Mouse (Mus musculus): Measurements from ENCODE around the gene Clcn6.

Gene Clcn6

DNA sequence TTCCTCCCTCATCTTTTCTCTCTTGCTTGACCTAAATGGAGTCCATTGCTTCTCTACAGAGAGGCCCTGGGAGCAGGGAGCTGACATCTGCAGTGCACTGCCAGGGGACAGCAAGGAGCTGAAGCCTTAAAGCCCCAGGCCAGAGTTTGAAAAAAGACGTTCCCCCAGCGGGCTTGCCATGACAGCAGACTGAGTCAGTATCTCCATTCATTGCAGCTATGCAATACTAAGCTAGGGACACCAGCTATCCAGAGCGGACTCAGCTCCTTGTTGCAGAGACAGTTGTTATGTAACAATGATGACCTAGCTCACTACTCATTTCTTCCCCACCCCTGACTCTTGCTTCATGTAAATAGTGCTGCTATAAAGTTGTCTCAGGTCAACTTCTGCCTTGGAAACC, 43.3 kb downstream of the Clcn6 start:
- DNase-seq (ENCODE audit: inconsistent age in 2 of 2, low spot score in 1 of 2), result peak in 1 of 2 experiments; percentile 72

DNA sequence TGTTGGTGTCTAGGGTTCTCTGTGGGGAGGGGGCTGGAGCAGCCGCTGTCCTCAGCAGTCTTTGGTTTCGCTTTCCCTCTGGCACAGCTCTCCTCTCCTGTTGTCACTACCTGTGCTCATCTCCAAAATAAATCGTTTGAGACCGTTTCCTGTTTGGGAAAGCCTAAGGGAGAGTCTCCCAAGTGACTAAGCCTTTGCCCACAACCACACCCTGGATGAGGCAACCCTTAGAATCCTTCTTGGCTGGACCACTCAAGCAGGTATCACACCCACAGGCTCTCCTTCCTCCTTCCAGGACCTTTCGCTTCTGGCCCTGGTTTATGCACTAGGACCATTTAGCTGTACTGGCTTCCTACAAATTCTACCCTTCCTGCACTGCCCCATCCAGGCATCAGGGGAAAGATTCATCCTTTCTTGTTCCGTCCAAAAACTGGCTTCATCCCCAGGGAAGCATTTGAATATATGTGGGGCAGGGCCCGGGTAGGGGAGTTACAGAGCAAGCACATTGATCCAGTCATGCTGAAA, 45.0 kb downstream of the Clcn6 start:
- DNase-seq (ENCODE audit: inconsistent age in 2 of 2, low spot score in 1 of 2), result no peak

DNA sequence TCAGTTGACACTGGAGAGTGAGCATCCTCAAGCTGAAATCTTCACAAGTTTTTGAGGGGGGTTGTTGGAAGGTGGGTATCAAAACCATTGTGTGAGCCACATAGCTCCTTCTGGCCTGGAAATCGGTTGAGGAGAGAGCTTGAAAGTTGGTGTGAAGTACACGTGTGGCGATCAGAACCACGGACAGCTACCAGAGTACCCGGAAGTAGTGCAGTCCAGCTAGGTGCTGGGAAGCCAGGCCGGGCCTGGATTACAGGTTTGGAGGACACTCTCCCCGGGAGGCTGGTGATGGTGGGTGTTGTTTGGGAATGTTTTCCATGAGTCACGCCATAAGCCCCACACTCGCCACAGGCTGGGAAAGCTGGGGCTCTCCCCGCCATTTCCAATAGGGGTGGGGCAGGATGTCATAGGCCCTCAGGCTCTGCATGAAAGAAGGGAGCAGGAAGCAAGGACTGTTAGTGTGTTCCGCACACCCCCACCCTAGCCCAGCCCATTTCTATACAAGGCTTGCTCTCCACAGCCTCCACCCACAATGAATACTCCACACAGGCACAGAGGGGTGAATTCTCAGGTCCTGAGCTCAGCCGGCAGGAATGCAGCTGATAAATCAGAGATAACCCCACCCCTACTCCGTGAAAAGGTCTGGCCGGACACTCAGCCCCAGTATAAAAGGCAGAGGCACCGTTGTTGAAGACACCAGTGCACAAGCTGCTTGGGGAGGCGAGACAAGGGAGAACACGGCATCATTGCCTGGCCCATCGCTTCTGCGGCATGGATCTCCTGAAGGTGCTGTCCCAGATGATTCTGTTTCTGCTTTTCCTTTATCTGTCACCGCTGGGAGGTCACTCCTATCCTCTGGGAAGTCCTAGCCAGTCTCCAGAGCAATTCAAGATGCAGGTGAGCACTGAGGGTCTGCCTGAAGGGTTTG, 53.2 kb downstream of the Clcn6 start, which contains the start of gene Nppb:
TSS of gene Nppb (plus strand) at position 584 of the 928 bp plus-strand sequence.
- DNase-seq (ENCODE audit: inconsistent age in 2 of 2, low spot score in 1 of 2), result peak; percentile 40 to 73

DNA sequence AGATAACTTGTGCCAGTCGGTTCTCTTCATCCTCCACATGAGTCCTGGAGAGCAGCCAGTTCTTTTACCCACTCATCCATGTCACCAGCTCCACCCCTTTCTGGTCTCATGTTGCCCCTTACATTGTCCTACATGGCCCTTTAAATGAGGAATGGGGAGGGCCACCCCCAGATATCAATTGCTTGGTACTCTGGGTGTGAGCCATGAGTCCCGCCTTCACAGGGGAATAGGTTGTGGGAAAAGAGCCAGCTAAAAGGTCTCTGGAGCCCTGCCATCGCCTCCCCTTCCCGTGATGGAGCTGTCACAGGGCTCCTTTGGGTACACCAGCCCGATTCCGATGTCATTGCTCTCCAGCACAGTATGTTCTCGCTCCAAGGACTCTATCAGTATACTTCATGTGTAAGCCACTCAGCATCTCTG, 59.2 kb downstream of the Clcn6 start:
- DNase-seq (ENCODE audit: inconsistent age in 2 of 2, low spot score in 1 of 2), result peak in 1 of 2 experiments; percentile 67

DNA sequence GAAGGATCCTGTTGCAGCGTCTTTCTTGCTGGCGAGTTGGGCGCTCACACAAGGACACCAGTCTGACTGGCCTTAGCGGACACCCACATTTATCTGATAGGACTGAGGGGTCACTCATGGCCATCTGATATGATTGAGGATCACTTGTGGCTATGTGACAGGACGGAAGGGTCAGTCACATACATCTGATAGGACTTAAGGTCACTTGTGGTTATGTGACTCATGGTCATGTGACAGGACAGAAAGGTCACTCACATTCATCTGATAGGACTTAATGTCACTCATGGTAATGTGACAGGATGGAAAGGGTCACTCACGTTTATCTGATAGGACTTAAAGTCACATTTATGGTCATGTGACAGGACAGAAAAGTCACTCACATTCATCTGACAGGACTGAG, 60.2 kb downstream of the Clcn6 start:
- peak; percentile 27 to 75 for DNase-seq (ENCODE audit: inconsistent age in 2 of 2, low spot score in 1 of 2)

DNA sequence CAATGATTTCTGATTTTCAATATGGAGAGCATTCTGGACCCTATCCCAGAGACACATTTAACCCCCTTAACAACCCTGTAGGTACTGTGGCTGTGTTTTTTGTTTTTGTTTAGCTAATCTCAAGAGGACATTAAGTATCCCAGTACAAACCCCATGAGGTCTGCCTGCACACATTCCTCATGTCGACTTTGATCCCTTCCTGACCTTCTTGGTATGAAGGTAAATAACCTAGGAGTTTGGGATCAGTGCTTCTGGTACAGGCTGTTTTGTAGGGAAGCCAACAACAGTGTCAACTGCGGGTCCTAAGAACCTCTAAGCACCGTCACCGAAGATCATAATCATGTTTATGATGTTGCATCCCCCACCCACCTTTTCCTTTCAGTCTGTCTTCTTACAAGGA, 60.9 kb downstream of the Clcn6 start:
- no peak for DNase-seq (ENCODE audit: inconsistent age in 2 of 2, low spot score in 1 of 2)

DNA sequence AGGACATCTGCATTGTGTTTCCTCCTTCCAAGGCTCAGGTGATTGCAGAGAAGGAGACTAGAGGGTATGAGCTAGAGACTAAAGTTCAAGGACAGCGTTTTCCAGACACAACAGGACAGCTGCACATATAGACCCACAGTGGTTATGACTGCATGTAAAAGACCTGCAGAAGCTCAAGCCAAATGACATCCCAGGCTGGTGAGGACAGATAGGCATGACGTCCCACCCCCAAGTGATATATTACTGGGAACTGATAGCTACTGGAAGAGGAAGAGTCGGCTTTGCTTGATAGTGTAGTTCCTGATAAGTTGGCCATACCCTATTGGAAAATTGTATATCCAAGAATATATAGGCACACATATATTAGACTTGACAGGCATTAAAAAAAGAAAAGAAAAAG, 62.4 kb downstream of the Clcn6 start:
- DNase-seq (ENCODE audit: inconsistent age in 2 of 2, low spot score in 1 of 2), result no peak

DNA sequence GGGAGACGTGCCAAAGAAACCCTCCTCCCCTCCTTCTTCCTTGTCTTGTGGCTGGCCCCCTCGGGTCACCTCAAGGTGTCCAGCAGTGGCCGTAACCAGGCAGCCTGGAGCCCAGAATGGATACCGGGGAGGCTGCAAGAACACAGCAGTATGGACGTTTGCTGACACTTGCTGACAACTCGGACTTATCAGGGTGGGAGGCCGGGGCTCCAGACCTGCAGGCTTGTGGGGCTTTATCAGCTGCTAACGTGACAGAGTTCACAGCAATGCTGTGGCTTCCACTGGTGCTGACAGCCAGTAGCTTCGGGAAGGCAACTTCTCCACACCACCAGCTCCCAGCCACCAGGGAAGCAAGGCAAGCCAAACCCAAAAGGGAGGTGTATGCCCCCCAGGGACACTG, 69.3 kb downstream of the Clcn6 start:
- DNase-seq (ENCODE audit: inconsistent age in 2 of 2, low spot score in 1 of 2), result no peak

DNA sequence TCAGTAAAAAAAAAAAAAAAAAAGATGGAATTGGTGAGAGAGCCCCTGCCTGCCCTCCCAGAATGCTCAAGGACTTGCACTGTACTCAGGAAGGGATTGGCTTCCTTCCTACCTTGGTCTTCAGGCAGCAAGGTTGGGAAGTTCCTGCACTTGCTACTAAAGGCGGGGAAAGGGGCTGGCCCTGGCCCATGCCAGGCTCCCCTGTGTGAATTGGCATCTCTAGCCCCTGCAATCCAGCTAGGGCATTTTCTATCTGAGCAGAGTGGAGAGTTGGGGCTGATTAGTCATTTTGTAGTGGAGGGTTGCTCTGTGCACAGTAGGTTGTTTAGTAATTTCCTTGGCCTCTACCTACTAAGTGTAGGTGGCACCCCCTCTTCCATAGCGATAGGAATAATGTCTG, 69.8 kb downstream of the Clcn6 start:
- no peak for DNase-seq (ENCODE audit: inconsistent age in 2 of 2, low spot score in 1 of 2)

DNA sequence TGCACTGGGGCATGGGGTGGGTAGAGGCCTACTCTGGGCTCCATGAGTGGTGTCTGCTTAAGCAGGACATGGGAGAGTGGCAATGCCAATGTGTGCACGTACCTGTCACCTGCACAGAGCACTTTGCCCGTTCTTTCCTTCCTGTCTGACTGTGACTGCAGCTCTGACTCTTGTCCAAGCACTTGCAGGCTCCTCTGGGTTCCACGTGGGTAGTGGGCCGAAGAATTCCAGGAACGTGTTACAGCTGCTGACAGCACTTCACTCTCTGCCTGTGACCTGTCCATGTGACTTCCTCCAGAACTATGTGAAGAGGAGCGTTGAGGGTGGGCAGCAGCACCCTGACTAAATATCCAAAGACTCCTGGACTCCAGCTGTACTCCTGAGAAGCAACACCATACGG, 72.9 kb downstream of the Clcn6 start:
- DNase-seq (ENCODE audit: inconsistent age in 2 of 2, low spot score in 1 of 2), result no peak

DNA sequence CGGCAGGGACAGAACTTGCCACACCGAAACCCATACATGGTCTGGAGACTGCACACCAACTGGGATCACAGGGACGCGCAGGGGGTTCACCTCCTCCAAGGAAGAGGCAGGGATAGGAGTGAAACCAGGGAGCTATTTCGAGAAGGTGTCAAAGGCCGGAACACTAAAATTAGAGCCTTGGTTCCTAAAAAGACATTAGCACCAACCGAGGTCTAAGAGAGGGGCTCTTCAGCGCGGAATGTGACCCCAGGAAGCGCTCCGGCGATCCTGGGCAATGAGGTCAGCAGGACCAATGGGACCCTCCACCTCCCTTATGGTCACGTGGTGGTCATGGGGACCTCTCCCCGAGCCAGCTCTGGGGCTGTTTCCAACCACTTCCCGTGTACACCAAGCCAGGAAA, 75.0 kb downstream of the Clcn6 start:
- no peak for DNase-seq (ENCODE audit: inconsistent age in 2 of 2, low spot score in 1 of 2)

DNA sequence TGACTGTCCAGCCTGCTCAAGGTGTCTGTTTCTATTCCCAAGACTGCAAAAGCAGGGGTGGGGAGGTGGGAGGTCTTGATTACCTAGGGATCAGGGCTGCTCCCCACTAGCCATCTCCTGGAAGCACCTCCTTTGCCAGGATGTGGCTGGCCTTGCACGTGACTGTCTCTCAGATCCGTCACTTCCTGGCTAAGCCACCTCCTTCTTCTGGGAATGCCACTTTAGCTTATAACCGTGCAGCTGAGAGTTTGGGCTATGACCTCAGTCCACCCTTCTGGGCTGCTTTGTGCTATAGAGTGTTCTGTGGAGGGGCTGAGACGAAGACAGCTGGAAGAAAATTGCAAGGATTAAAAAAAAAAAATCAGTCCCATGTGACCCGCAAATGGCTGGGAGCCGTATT, 75.8 kb downstream of the Clcn6 start:
- DNase-seq (ENCODE audit: inconsistent age in 2 of 2, low spot score in 1 of 2), result no peak

DNA sequence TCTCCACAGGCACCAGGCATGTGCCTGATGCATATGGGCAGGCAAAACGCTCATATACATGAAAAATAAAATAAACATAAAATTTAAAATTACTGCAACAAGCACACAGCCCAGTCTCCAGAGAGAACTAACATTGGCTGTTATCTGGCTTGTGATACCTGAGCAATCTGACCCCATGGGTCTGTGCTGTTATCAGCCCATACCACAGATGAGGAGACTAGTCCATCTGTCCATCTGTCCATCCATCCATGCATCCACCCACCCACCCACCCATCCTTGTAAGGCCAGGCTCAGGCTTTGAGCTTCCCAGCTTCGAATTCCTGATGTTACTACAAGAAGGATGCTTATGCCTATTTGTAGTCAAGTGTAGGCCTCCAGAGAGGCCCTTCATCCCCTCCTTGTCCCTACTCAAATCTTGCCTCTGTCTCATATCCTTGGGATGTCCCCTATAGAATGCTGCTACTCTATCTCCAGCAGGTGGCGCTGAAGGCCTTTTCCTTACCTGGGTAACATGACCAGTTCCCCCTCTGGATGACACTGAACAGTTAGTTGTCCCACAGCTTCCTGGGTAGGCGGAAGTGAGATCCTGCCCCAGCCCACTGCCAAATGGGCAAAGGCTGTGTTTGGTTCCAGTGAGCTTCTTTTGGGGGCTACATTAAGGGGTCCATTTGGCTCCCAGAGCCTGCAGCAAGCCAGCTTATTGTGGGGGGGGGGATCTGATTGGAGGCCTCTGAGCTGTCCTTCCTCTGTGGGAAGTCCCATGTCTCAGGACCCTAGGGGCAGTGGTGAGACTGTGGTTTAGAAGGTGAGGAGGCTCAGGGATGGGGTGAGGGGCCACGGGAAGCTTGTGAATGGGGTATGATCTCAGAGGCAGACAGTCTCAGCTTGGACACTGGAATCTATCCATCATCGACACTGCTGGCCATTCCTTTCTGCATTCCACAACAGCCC, 78.5 kb downstream of the Clcn6 start:
- DNase-seq (ENCODE audit: inconsistent age in 2 of 2, low spot score in 1 of 2), result peak; percentile 67 to 88

DNA sequence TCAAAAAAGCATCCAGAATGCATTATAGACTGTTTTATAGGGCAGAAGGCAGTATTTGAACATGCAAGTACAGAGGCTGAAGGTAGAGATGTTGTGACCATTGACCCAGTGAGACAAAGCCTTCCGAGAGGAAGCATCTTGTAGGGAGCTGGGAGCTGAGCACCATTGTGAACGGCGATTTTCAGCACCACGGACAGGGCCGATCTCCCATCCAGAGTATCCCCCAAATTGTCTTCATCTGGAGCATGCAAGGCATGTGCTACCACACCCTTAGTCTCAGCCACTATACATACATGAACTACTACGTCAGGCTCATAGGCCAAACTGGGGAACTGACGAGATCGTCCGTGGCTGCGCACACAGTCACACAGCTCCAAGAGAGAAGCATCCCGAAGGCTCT, 81.5 kb downstream of the Clcn6 start:
- DNase-seq (ENCODE audit: inconsistent age in 2 of 2, low spot score in 1 of 2), result no peak
